Mouse (Mus musculus) right cerebral cortex, postnatal 4 days (tissue): ENCODE data around the gene Slu7.

Experiments
- DNase-seq: peaks from one replicate; pipeline ENCODE4 v3.0.0-alpha.2; 2022

Gene Slu7

GRCm38 (mm10) chr11:43492663-43493062, 59.1 kb downstream of the Slu7 start:
- peak; percentile 80 for DNase-seq

- peak; percentile 79 for DNase-seq
Measured at GRCm38 (mm10) chr11:43493815-43494409, 60.4 kb downstream of the Slu7 start.

- DNase-seq = peak; percentile 17
Measured at GRCm38 (mm10) chr11:43495037-43495436, 61.5 kb downstream of the Slu7 start.

- DNase-seq = peak; percentile 56
Measured at GRCm38 (mm10) chr11:43495532-43495931, 62.0 kb downstream of the Slu7 start.
